Mouse (Mus musculus): ENCODE measurements at regions not wholly inside any gene's neighbourhood (a gene's known extent, or its start where the extent isn't known, plus 50 kb on each side); places are given as distances from the start of the nearest gene placed in this dataset.

DNA sequence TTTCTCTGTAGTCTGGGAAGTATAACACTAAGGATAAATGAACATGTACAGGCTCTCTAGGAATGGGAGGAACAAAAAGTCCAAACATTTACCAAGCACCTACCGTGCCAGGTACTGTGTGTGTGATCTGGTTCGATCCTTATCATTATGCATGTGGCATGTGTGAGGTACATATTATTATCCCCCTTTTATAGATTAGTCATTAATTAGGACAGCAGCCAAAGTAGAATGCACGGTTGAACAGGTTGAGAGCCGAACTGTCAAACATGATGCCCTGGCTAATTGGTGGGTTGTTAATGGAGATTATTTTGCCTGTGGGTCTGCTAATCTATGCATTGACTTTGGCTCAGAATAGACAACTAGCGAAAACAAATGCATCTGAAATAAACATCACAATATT lies 172.2 kb upstream of the Klhl29 start:
- no peak for TF ChIP-seq POLR2A (IDR thresholded peaks at IDR 0.05; ENCODE audit: insufficient read depth, low read depth, low read length)
- no peak for TF ChIP-seq EP300 (IDR thresholded peaks at IDR 0.05; ENCODE audit: insufficient read depth, low read depth, low read length)
- TF ChIP-seq CTCF (IDR thresholded peaks at IDR 0.05) = no peak

Measured in heart, adult 2 months (tissue).